Mouse (Mus musculus) intestine, embryonic 16.5 days (tissue): ENCODE data around the gene Syce2. TPM values are rescaled to one million over a fixed set of nuclear protein-coding genes. Genes with fewer than 3 reads are reported as not detected.

Source experiments
- ATAC-seq: fragments of 200-750 bp; cut with Nextera tagmentation; 2 replicates; pipeline ENCODE4 v1.8.0; 2017; ENCODE audit warnings: moderate TSS enrichment, moderate library complexity
- H3K27ac ChIP-seq: fragments of 300-500 bp; sonication (generic); 2 replicates; pipeline ENCODE4 v1.5.1; 2014; ENCODE audit warnings: mild to moderate bottlenecking, low read length
- H3K27me3 ChIP-seq: fragments of 300-500 bp; sonication (generic); replicated peaks from 2 replicates; pipeline ENCODE4 v1.6.1; 2014; ENCODE audit warnings: low read length, control low read depth, mixed read lengths; ENCODE audit not compliant: control insufficient read depth, insufficient read depth
- H3K36me3 ChIP-seq: fragments of 300-500 bp; sonication (generic); 2 replicates; pipeline ENCODE4 v1.6.1; 2014; ENCODE audit warnings: low read length, control low read depth; ENCODE audit not compliant: control insufficient read depth, insufficient read depth
- H3K4me1 ChIP-seq: fragments of 300-500 bp; sonication (generic); 2 replicates; pipeline ENCODE4 v1.6.1; 2014; ENCODE audit warnings: low read length, control low read depth, mixed read lengths; ENCODE audit not compliant: control insufficient read depth, insufficient read depth
- H3K4me2 ChIP-seq: fragments of 300-500 bp; sonication (generic); 2 replicates; pipeline ENCODE4 v1.6.1; 2014; ENCODE audit warnings: low read depth, low read length, control low read depth
- H3K4me3 ChIP-seq: fragments of 300-500 bp; sonication (generic); 2 replicates; pipeline ENCODE4 v1.5.1; 2014; ENCODE audit warnings: mild to moderate bottlenecking, low read length
- H3K9ac ChIP-seq: fragments of 300-500 bp; sonication (generic); 2 replicates; pipeline ENCODE4 v1.6.1; 2014; ENCODE audit warnings: low read depth, low read length
- H3K9me3 ChIP-seq: fragments of 300-500 bp; sonication (generic); 2 replicates; pipeline ENCODE4 v1.6.1; 2016; ENCODE audit warnings: low read length, control low read depth; ENCODE audit not compliant: control insufficient read depth
- WGBS: fragments of 180-500 bp; shearing (Covaris S2); extraction: QIAGEN DNeasy Blood & Tissue Kit; methylation state at CpG from one replicate; pipeline ENCODE4 v1.1.7; 2014; 5-methylcytosine and 5-hydroxymethylcytosine counted together
- polyA plus RNA-seq: library from polyadenylated mRNA; unstranded; fragments of >200 nt; fragmentation: Nextera tagmentation; extraction: Ambion mirVana; gene quantifications from 2 replicates; pipeline ENCODE4 v1.2.1, GENCODE M21; 2015

Syce2 gene
- polyA plus RNA-seq, 1 experiment from 2014 or later, result 45.4 TPM

DNA sequence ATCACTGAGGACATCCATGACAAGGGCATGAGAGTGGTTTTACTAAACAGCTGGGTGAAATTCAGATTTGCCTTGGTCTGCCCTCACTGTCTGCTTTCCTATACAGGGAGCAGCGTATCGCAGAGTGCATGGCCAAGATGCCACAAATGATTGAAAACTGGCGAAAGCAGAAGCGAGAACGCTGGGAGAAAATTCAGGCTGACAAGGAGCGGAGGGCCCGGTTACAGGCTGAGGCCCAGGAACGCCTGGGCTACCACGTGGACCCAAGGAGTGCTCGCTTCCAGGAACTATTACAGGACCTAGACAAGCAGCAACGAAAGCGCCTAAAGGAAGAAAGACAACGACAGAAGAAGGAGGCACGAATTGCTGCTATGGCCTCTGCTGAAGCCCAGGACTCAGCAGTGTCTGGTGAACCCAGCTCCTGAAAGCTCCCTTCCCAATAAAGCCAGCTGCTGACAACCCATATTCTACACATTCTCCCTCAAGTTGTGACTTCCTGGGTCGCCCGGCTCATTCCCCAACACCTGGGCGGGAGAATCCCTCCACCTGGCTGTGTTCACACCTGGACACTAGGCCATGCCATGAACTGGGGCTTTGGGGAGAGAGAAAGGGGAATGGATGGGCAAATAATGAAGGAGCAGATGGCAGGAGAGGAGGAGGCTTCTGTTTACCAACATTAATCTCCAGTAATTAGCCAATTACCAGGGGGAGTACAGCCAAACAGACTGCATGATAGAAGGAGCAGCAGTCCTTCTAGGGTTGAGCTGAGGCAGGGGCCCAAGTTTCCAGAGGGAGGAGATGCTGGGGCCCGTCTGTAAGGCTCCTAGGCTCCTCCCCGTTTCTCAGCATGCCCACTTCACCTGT is 37.7 kb upstream of the Syce2 start:
- Histone ChIP-seq H3K27ac (0 out of 2 replicates have a peak overlapping the region, but pooled peaks have one; percentile 15), H3K9me3 (no peaks in the 10 kb centered on the region), H3K36me3 (peaks cover 18% of the 10 kb centered on the region; the same call in 1 of the 2 replicates), H3K4me1 (peaks cover 23% of the 10 kb centered on the region), H3K4me2 (no peak overlapping the region), H3K4me3 (no peak overlapping the region), H3K9ac (no peak overlapping the region), H3K27me3 (no peaks in the 10 kb centered on the region)
- ATAC-seq, result no peak
- 80% methylated on average over 19 of the region's 19 CpGs for WGBS

DNA sequence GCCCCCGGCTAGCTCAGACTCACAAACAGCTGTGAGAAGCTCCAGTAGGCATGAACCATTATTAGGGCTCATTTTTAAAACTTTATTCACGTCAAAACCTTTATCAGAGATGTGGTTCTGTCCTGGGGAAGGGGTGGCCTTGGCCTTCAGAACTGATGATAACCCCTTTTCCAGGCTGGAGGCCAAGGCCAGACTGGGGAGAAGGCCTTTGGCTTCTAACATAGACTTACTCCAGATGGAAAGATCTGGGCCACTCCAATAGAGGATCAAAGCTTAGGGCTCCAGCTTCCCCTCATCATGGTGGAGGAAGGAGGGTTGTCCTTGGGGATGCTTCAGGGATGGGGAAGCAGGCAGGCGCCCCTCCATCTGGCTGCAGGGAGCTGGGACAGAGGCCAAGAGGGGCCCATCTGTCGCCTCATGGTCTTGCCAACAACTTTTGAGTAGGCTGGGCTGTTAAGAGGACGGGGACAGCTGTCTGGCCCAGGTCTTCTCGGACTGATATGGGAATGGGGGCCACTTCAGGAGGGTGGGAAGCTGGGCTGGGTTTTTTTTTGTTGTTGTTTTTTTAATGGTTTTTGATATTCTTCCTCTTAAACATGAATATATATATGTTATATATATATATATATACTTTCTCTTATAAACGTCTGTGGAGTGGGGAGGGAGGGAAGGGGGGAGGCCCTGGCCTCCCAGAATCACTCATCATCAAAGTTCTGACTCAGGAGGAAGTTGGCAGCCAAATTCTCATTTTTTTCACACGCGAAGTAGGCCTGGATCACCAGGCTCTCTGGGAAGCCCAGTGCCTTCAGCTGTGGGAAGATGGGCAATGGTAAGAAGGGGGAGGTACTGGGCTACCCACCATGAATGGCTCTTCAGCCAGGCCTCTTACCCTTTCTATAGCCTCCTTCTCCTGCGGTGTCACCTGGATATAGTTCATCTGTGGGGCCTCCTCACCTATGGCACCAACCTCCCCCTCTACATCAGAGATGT is 36.8 kb upstream of the Syce2 start:
- no peaks in the 10 kb centered on the region for H3K9me3 ChIP-seq
- no peak for ATAC-seq
- no peak overlapping the region for H3K4me2 ChIP-seq
- no peak overlapping the region for H3K9ac ChIP-seq
- peaks cover 28% of the 10 kb centered on the region for H3K4me1 ChIP-seq
- WGBS, result 51% methylated on average over 10 of the region's 10 CpGs
- no peaks in the 10 kb centered on the region for H3K27me3 ChIP-seq
- H3K4me3 ChIP-seq, result no peak overlapping the region
- H3K27ac ChIP-seq, result 0 out of 2 replicates have a peak overlapping the region, but pooled peaks have one; percentile 15
- H3K36me3 ChIP-seq, result peaks cover 18% of the 10 kb centered on the region; the same call in 1 of the 2 replicates

DNA sequence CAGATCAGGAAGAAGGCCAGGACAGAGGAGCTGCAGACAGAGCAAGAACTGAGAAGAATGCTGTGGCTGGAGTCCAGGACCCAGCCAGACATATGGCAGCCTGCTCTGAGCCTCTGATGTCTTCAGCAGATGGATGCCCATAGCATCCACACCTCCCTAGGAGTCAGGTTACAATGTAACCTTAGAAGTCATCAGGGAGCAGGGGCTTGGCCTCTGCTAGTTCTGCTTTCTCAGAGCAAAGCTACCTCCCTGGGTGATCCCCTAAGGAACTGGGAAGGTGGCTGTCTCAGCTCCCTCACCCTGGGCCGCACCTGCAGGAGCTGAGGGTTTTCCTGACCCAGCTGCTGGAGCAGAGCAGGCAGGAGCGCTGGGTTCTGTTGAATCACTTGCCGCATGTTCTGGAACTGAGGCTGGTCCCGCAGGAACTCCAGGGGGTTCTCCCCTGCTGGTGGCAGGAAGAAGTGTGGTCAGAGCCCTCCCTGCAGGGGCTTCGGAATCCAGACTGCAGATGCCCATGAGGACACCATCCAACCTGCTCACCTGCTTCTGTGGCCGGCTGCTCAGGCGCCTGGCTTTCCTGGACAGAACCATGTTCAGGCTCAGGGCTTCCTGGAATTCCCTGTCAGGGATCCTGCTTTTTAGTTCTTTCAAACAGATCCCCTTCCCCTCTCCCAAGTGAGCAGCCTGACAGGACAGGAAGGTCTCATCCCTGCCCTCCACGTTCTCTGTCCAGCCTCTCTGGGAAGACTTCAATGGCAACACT is 34.6 kb upstream of the Syce2 start:
- peaks cover 28% of the 10 kb centered on the region for H3K36me3 ChIP-seq
- ATAC-seq, result no peak

DNA sequence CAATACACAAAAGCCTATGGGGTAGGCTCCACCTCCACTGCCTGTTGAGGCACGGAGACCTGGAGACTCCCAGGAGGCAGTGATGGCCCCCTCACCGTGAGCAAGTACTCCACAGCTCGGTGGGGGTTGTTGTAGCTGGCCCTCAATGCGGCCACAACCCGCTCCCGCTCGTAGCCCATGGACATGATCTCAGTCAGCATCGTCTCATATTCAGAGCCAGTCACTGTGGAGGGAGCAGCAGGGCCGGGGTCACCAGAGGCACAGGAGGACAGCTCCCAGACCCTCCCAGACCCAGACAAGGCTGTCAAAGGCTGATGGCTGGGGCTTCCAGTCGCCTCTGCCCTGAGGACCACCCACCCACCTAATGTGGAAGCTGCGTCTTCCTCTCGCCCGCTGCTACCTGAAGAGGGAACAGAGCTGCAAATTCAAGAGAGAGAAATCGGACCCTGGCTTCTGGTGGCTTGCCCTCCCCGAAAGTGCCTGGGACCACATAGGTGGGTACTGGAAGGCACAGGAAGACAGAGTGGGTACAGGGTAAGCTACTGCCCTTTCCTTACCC is 33.9 kb upstream of the Syce2 start:
- WGBS, result 84% methylated on average over 15 of the region's 15 CpGs
- H3K9me3 ChIP-seq, result no peaks in the 10 kb centered on the region
- no peak overlapping the region for H3K4me3 ChIP-seq
- no peak for ATAC-seq
- peaks cover 34% of the 10 kb centered on the region for H3K4me1 ChIP-seq
- no peak overlapping the region for H3K4me2 ChIP-seq
- H3K27me3 ChIP-seq, result no peaks in the 10 kb centered on the region
- no peak overlapping the region for H3K27ac ChIP-seq
- H3K9ac ChIP-seq, result 0 out of 2 replicates have a peak overlapping the region, but pooled peaks have one; percentile 6
- H3K36me3 ChIP-seq, result peaks cover 35% of the 10 kb centered on the region

More for the DNA sequence above, 34.6 kb upstream of the Syce2 start:
- 0 out of 2 replicates have a peak overlapping the region, but pooled peaks have one; percentile 6 for H3K9ac ChIP-seq
- 51% methylated on average over 8 of the region's 8 CpGs for WGBS
- no peak overlapping the region for H3K4me2 ChIP-seq
- no peak overlapping the region for H3K27ac ChIP-seq
- no peak overlapping the region for H3K4me3 ChIP-seq
- no peaks in the 10 kb centered on the region for H3K27me3 ChIP-seq
- H3K4me1 ChIP-seq, result peaks cover 29% of the 10 kb centered on the region
- H3K9me3 ChIP-seq, result no peaks in the 10 kb centered on the region

DNA sequence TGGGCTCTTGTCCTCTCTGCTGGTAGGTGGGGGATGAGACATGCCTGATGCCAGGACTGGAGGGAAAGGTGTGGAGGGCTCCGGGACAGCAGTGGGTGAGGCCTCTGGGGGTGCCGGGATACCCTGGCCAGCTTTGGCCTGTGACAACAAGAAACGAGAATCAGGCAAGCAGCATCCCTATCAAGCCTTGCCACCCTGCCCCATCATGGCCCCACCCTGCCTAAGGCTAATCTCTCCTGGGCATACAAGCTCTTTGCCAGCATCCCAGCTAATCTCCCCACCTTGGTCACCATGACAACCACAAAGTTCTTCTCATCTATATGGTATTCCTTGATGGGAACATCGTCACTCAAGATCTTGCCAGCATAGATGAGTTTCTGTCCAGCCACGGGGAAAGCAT is 33.4 kb upstream of the Syce2 start:
- H3K4me1 ChIP-seq, result peaks cover 32% of the 10 kb centered on the region
- peaks cover 39% of the 10 kb centered on the region for H3K36me3 ChIP-seq
- no peak overlapping the region for H3K4me3 ChIP-seq
- ATAC-seq, result 0 out of 2 replicates have a peak, but pooled peaks have one; percentile 4
- H3K4me2 ChIP-seq, result no peak overlapping the region
- H3K27ac ChIP-seq, result no peak overlapping the region
- 79% methylated on average over 5 of the region's 5 CpGs for WGBS
- H3K9ac ChIP-seq, result no peak overlapping the region
- no peaks in the 10 kb centered on the region for H3K27me3 ChIP-seq
- H3K9me3 ChIP-seq, result no peaks in the 10 kb centered on the region

DNA sequence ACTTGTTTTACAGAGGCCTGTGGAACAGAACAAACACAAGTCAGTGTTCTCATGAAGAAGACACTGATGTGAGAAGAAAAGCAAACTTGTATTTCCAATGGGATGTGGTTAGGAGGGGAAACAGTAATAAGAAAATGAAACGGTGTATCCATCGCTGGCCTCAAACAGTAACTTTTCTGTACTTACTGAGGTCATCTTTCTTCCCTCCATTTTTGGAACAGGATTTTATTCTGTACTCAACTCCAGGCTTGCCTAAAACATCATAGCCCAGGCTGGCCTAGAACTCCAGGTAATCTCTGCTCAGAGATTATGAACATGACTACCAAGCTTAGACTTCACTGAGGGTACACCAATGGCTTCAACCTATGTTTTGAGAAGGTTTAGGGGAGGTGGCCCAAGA is 32.5 kb upstream of the Syce2 start:
- Histone ChIP-seq H3K4me3 (peak overlapping the region; percentile 91), H3K9ac (peak overlapping the region; percentile 94), H3K36me3 (peaks cover 44% of the 10 kb centered on the region), H3K27me3 (no peaks in the 10 kb centered on the region), H3K4me2 (peak overlapping the region; percentile 66), H3K27ac (peak overlapping the region; percentile 88; the same call in 1 of the 2 replicates), H3K9me3 (no peaks in the 10 kb centered on the region), H3K4me1 (peaks cover 36% of the 10 kb centered on the region)
- WGBS, result 82% methylated on average over 2 of the region's 2 CpGs
- ATAC-seq, result no peak

DNA sequence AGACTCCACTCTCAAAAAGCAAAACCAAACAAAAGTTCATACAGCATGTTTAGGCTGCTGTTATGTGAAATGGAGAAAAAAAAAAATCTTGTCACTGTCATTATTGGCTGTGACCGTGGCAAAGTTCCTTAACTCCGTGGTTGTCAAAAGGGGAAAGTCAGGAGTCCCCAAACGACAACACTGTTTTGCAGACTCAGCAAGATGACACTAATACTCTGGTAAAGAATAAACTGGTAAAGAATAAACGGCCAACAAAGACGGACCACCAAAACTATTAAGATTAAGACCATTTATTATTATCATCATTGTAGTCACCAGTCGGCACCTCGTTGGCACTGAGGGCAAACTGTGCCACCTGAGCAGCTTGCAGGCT is 32.0 kb upstream of the Syce2 start:
- ATAC-seq, result no peak
- Histone ChIP-seq H3K36me3 (peaks cover 48% of the 10 kb centered on the region), H3K27ac (peak overlapping the region; percentile 88), H3K9me3 (no peaks in the 10 kb centered on the region), H3K27me3 (no peaks in the 10 kb centered on the region), H3K4me3 (peak overlapping the region; percentile 91), H3K4me2 (peak overlapping the region; percentile 66), H3K4me1 (peaks cover 36% of the 10 kb centered on the region), H3K9ac (peak overlapping the region; percentile 94)
- 1% methylated on average over 7 of the region's 7 CpGs for WGBS

DNA sequence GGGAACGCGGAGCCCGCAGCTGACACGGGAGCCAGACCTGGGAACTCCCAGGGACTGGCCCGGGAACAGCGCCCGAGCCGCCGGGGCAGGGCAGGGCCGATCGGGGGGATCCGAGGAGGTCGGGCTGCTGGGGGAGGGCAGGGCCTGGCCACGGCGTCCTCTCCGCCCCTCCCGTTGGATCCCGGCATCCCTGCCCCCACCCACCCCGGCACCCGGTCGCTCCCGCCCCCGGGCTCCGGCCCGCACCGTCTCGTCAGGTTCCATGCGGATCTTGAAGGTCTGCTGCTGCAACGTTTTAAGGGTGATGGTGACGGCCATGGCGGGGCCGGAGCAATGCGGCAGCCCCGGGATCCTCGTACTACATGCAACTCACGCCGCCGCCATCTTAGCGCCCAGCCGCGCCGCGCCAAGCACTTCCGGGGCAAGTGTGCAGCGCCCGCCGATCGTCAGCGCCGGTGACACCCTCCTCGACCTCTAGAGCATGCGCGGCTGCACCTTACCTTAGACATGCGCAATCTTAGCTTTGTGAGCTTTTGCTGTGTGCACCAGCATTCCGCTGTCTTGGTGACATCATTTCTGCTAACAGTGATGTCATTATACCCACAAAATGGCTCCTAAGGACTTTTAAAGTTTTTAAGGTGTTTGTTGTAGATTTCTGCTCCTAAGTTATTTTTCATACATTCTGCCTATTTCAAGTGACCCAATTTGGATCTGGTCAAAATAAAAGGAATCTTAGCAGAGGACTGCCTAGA is 31.5 kb upstream of the Syce2 start, which contains the start of gene Rad23a:
Rad23a (minus strand) TSS at position 418 of the 752 bp plus-strand sequence.
- Histone ChIP-seq H3K4me2 (peak within 1 kb of the TSS; percentile 66), H3K9ac (peak within 1 kb of the TSS; percentile 94), H3K27me3 (no peaks in the 10 kb centered on the region), H3K4me1 (peaks cover 36% of the 10 kb centered on the region), H3K36me3 (peaks cover 46% of the 10 kb centered on the region), H3K9me3 (no peaks in the 10 kb centered on the region), H3K27ac (peak within 1 kb of the TSS; percentile 88), H3K4me3 (peak within 1 kb of the TSS; percentile 91)
- ATAC-seq, result peak; percentile 97
- under 1% methylated on average over 51 of the region's 55 CpGs for WGBS
